Mouse (Mus musculus) inflammation-experienced regulatory T-cells, adult 6 months (primary cell): Measurements from ENCODE around the gene Prpf40b. TPM values are rescaled to one million over a fixed set of nuclear protein-coding genes. Genes with fewer than 3 reads are reported as not detected.

ENCODE experiments used
- ATAC-seq: one replicate; pipeline ENCODE4 v1.8.0; 2017
- polyA plus RNA-seq, 3 experiments: library from polyadenylated mRNA; unstranded; fragments of 100-300 nt; shearing (Covaris generic); gene quantifications; one replicate each; pipeline ENCODE4 v1.2.1; 2017

Prpf40b gene
- polyA plus RNA-seq, 3 experiments from 2014 or later: 1.6 to 14.9 (median 10.3) TPM

DNA sequence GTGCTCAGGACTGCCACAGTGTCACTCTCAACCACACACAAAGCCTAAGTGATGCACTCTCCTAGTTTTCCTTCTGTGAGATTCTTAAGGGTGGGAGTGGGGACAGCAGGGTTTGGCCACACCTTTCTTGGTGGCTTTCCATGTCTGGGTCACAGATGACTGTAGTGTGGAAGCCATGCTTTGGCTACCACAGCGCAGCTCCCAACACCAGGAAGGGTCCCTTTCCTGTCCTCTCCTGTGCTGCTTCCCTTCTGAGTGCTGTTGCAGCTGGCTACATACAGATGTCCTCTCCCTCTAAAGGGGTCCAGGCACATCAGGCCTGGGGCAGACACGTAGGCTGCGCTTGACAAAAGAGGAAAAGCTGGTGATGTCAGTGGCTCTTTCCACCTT is 38.8 kb downstream of the Prpf40b start:
- ATAC-seq: no peak

DNA sequence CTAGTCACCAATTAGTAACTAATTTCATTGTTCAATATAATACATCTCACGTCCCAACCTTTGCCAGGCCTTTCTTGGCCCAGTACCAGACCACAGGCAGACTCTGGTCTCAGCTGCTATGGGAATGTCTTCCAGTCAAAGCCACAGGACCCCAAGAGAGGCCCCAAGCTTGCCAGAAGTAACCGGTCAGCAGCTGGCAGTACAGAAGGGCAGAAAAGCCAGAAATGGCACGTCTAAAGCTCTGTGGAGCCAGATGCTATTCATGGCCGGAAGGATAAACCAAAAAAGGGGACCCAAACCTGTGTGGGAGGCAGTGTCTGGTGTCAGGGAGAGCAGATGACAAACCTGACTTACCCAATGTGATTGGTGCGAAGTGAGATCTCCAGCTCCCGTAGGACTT is 39.6 kb downstream of the Prpf40b start:
- no peak for ATAC-seq

- ATAC-seq: peak; percentile 5
Measured at GRCm38 (mm10) chr15:99335801-99336320, 41.0 kb downstream of the Prpf40b start.

- ATAC-seq: no peak
Measured at GRCm38 (mm10) chr15:99338916-99339315, 44.0 kb downstream of the Prpf40b start.

DNA sequence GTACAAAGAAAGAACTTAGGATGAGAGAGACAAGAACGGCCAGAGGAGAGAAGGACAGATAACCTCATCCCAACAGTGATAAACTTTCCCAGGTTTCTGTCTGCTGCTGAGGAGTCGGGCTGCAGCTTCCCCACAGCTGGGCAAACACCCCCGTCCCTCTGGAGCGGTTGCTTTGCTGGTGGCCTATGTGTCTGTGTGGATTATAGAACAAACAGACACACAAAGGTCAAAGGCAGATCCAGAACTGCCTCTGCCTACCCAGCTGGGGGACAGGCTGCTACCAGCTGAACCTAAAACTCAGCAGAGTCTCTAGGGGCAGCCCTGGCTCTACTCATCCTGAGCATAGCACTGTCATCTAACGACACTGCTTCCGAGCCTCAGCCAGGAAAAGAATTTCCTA is 44.8 kb downstream of the Prpf40b start:
- ATAC-seq: no peak

DNA sequence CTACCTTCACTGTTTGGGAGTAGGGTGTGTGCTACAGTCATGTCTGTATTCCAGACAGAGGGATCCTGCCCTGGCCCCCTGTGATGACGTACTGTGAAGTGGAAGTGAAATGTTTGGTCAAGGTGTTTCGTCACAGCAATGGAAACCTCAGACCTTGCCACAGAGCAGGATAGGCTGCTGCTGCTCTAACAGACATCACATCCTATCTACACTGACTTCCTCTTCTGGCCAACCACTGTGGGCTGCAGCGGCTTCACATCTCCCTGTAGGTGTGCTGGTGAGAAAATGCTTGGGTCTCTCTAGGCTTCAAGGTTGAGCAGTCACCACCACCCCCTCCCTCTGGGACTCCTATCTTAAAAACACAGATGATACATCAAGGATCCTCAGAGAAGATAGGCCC is 46.2 kb downstream of the Prpf40b start:
- ATAC-seq: peak; percentile 86

- no peak for ATAC-seq
Measured at GRCm38 (mm10) chr15:99342194-99342981, 47.5 kb downstream of the Prpf40b start.

DNA sequence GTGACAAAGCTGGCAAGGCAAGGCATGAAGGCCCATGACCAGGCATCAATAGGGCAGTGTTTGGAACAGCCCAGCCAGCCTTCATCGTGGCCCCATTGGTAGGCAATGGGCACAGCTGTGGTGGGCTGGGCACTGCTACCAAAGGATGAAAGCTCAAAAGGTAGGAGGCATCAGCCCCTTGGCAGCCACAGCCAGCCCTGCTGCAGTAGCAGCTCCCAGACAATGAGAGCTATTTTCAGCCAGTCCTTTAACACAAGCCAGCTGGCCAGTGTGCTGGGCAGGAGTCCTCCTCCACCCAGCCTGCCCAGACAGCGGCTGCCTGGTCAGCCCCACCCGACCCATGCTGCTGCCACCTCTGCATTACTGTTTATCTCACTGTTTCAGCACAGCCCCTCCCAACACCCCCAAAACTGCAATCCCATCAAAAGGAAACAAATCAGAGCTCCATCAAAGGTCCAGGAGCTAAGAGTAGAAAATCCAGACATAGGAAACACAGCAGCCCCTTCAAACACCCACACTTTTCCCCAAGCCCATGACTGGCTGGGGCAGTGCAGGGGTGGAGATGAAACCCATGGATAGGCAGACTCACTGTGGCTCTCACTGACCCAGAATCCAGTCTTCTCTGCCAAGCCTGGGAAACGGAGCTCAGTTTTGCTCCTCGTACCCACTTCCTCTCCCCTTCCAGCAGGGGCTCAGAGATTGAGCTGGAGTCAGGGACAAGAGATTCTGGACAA is 48.7 kb downstream of the Prpf40b start:
- ATAC-seq: no peak

GRCm38 (mm10) chr15:99344148-99344870 is 49.4 kb downstream of the Prpf40b start:
- no peak for ATAC-seq

- no peak for ATAC-seq
Measured at GRCm38 (mm10) chr15:99344961-99345360, 50.1 kb downstream of the Prpf40b start.

DNA sequence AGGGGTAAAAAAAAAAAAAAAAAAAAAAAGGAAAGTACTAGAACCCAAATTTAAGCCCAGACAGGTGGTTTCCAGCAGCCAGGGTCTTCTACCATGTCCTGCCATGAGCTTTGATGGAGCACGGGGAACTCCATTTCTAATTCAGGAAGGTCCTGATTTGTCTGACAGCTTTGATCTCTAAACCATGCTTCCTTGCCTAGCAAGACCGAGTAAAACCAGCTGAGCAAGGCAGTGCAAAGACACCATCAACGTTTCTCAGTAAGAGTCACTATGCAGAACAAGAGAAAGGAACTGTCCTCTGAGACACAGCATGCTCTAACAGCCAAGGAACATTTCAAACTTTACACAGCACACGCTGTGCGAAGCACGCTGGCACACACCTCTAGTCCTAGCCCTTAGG is 56.7 kb downstream of the Prpf40b start:
- ATAC-seq: peak; percentile 54

DNA sequence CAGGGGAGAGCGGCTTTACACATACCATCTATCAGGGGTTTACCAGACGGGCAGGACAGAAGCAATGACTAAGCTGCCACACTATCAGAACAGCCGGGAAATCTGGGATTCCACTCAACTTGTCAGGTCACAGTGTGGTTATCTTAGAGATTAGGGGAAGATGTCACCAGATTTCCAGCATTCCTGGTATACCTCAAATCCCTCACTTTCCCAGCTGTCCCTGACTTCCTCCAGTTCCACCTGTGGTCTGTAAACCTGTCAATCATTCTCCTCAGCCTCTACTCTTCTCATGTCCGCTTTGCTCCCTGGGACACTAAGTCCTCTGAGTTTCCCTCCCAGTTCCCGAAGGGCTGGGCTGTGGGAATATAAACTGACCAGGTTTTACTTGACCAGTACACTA is 57.4 kb downstream of the Prpf40b start:
- no peak for ATAC-seq

DNA sequence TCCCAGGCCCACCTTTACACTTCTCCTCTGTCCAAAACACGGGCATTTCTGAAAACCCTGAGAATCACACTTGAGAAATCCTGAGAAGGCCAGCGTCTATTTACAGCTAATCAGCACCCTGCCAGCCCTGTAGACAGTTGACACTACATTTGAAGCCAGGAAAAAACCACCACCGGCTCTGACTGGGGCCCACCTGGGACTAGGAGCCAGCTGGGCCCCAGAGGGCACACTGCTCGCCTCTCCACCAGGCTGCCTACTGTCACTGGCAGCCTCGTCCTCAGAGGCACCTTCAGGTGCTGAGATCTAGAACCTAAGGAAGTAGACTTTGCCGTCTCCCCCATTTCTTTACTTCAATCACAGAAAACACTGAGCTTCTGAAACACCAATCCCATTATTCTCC is 60.8 kb downstream of the Prpf40b start:
- ATAC-seq: no peak

GRCm38 (mm10) chr15:99356462-99356861 is 61.6 kb downstream of the Prpf40b start:
- no peak for ATAC-seq

- ATAC-seq: no peak
Measured at GRCm38 (mm10) chr15:99358952-99359351, 64.1 kb downstream of the Prpf40b start.

- peak; percentile 58 for ATAC-seq
Measured at GRCm38 (mm10) chr15:99364022-99364530, 69.2 kb downstream of the Prpf40b start.

GRCm38 (mm10) chr15:99364921-99365320 is 70.0 kb downstream of the Prpf40b start:
- peak; percentile 70 for ATAC-seq

Other genes starting within 250 kb of the Prpf40b start
- gene Prph, start 239.9 kb upstream of the Prpf40b start, polyA plus RNA-seq: not detected
- gene Troap, start 220.5 kb upstream of the Prpf40b start, polyA plus RNA-seq: 1 to 10 TPM in 2 of 3 experiments, under 1 TPM in 1; 0.92 to 9.3 (median 1.1) TPM
- gene C1ql4, start 207.3 kb upstream of the Prpf40b start, polyA plus RNA-seq: not detected
- gene Dnajc22, start 201.9 kb upstream of the Prpf40b start, polyA plus RNA-seq: not detected
- gene Spats2, start 169.2 kb upstream of the Prpf40b start, polyA plus RNA-seq: under 1 TPM in 1 of 3 experiments, not detected in 2; 0.17 TPM
- not detected for gene Kcnh3, start 70.2 kb upstream of the Prpf40b start, polyA plus RNA-seq
- gene Mcrs1, start 43.1 kb upstream of the Prpf40b start, polyA plus RNA-seq: 10 to 100 TPM; 48.4 to 56.9 (median 49.1) TPM
- gene Fam186b, start 801 bp downstream of the Prpf40b start, polyA plus RNA-seq: under 1 TPM in 2 of 3 experiments, not detected in 1; 0.29 to 0.48 TPM
- 10 to 100 TPM in 1 of 3 experiments, 1 to 10 TPM in 2; 5.5 to 13.4 (median 9.2) TPM for gene Fmnl3, start 75.4 kb downstream of the Prpf40b start, polyA plus RNA-seq
- gene Tmbim6, start 97.8 kb downstream of the Prpf40b start, polyA plus RNA-seq: 1,000 to 10,000 TPM; 1,026 to 1,183 (median 1,027) TPM
- 1 to 10 TPM in 1 of 3 experiments, under 1 TPM in 2; 0.10 to 1.9 (median 0.78) TPM for gene Nckap5l, start 162.7 kb downstream of the Prpf40b start, polyA plus RNA-seq
- gene Bcdin3d, start 179.6 kb downstream of the Prpf40b start, polyA plus RNA-seq: 10 to 100 TPM; 16.9 to 30.8 (median 30.6) TPM
- under 1 TPM in 2 of 3 experiments, not detected in 1; 0.03 to 0.15 TPM for gene Faim2, start 233.1 kb downstream of the Prpf40b start, polyA plus RNA-seq